Mouse (Mus musculus): ENCODE results near the gene Olfr384.
"Not testable (repeated sequence)": the region's sequence is repeated elsewhere in the genome, so short reads cannot be mapped to it uniquely, and the experiment has no call there.

The Olfr384 gene

GRCm38 (mm10) chr11:73598294-73598693 is at the start of gene Olfr384:
TSS of gene Olfr384 (plus strand) at chr11:73598594.
- DNase-seq = no peak

- DNase-seq = no peak
Observed at GRCm38 (mm10) chr11:73579871-73580270, 18.5 kb upstream of the Olfr384 start.

GRCm38 (mm10) chr11:73583188-73583587 is 15.2 kb upstream of the Olfr384 start:
- not testable (repeated sequence) for DNase-seq

GRCm38 (mm10) chr11:73592908-73593307 is 5.5 kb upstream of the Olfr384 start, which contains the start of gene Olfr385:
TSS of gene Olfr385 (minus strand) at chr11:73593008.
- DNase-seq = no peak
